Mouse (Mus musculus) E14TG2a.4 (cell line): ENCODE measurements around the gene Cdk2ap2.

Experiments used
- CTCF ChIP-seq: conservative IDR thresholded peaks from 2 replicates; pipeline ENCODE4 v1.5.1; 2014; ENCODE audit warnings: low read length
- NANOG ChIP-seq: IDR thresholded peaks from 2 replicates; pipeline ENCODE4 v1.6.1; 2014; ENCODE audit warnings: borderline replicate concordance, low read length, mixed read lengths
- POU5F1 ChIP-seq: IDR thresholded peaks from 2 replicates; pipeline ENCODE4 v1.6.1; 2014; ENCODE audit warnings: low read length, borderline replicate concordance

- TF ChIP-seq CTCF = no peak
- TF ChIP-seq NANOG = no peak
- TF ChIP-seq POU5F1 = no peak
Measured at GRCm38 (mm10) chr19:4070756-4071155, 26.2 kb upstream of the Cdk2ap2 start.
